Mouse (Mus musculus): Measurements from ENCODE around the gene Pf4. TPM values are rescaled to one million over a fixed set of nuclear protein-coding genes. Genes with fewer than 3 reads are reported as not detected.

The Pf4 gene
- total RNA-seq (2021) (10 to 100 TPM; 37.6 to 71.1 TPM), polyA plus RNA-seq (2012; rRNA removed) (58.7 and 73.0 TPM in 2 replicates)
- long read RNA-seq, transcript Pf4-201 (3 exons, 588 nt) = major isoform, 55 of 55 reads
- long read RNA-seq, partial matches to known transcripts = 0 of 55 reads
- long read RNA-seq, other reads (novel, unspliced or antisense) = 0 of 55 reads

DNA sequence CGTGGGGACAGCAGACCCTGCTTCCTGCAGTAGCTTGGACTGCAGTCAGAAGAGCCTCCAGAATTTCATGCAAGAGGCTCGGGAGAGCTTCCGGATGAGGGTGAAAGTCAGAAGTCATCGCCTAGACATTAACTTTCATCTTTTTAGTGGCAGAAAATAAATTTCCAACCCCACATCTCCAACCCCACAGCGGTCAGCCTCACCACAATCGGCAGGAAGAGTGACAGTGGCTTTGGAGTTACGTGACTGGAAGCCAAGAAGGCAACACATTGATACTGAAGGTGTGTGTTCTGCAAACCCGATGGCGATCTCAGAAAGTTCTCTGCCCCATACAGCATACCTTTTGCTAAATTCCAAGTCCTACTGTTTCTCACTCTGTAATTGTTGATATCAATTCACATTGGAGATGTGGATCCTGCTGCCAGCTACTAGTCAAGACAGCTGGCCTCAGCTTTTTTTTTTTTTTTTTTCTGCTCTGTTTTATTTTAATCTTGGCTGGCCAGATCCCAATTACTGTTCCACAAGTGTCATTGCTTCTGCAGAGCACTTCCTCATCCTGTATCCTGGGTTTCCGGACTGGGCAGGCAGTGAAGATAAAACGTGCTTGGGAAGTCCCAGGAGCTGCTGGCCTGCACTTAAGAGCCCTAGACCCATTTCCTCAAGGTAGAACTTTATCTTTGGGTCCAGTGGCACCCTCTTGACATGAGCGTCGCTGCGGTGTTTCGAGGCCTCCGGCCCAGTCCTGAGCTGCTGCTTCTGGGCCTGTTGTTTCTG, at the start of gene Pf4:
TSS of gene Pf4 (plus strand) at position 556 of the 774 bp plus-strand sequence.
- Histone ChIP-seq H3K4me1 (ENCODE audit: control insufficient read depth, insufficient read depth, low read length) (peaks cover 7% of the 10 kb centered on the region), H3K27ac (peak within 1 kb of the TSS; percentile 28; the same call in 1 of the 2 replicates), H3K27me3 (ENCODE audit: control insufficient read depth, insufficient read depth, low read length) (no peaks in the 10 kb centered on the region), H3K4me3 (peak within 1 kb of the TSS; percentile 35), H3K79me2 (replicated peaks; ENCODE audit: control insufficient read depth, insufficient read depth, low read length) (no peaks in the 10 kb centered on the region), H3K9ac (ENCODE audit: low read depth, low read length) (no peak within 1 kb of the TSS), H3K36me3 (ENCODE audit: control insufficient read depth, insufficient read depth, low read length) (no peaks in the 10 kb centered on the region)
- DNase-seq = peak; percentile 43 to 71
- 19% methylated on average over 16 of the region's 16 CpGs for WGBS
- TF ChIP-seq CTCF (IDR thresholded peaks at IDR 0.05) (no peak), POLR2A (IDR thresholded peaks at IDR 0.05; ENCODE audit: insufficient read depth, low read depth, low read length) (peak; percentile 41; the same call in 1 of the 2 replicates), EP300 (IDR thresholded peaks at IDR 0.05; ENCODE audit: insufficient read depth, low read depth, low read length) (peak; percentile 51; the same call in 1 of the 2 replicates)
- intact Hi-C loops (cut with DNase I) = loop anchor here (5.0 kb wide), 1 partner anchor 115 kb away; no protein-coding TSS in a partner anchor

DNA sequence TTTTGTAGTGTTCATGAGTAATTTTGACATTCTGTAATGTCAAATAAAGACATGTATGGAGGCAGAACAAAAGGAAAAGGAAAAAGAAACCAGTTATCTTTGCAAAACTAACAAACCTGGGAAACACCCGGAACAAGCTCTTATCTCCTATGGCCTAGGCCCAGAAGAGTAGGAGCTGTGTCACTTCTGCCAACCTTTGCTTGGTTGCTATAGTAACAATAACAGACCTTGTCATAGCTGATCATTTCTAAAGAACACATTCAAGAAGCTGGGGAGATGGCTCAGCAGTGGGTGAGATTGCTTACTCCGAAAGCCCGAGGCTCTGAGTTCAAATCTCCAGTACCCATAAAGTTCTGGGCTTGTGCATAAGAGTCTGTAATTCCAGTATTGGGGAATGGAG, 49.6 kb upstream of the Pf4 start:
- no peaks in the 10 kb centered on the region for H3K27me3 ChIP-seq (ENCODE audit: control insufficient read depth, insufficient read depth, low read length)

DNA sequence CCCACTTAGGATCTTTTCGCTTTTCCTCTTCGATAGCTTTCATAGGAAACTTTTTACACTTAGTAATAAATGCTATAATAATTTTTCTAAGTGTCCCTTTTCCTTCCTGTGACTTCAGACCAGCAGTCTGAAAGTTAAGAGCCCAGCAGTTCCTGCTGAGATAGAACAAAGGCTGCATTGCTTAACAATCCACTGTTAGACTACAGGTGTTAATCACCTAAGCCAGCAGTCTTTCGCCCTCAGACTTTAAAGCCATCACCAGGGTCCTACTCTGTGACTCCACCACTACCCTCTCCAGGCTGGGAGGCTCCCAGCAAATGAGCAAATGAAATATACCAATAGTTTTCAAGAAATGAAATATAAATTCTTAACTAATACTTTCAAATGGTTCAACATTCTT, 44.0 kb upstream of the Pf4 start:
- Histone ChIP-seq H3K27me3 (ENCODE audit: control insufficient read depth, insufficient read depth, low read length) (no peaks in the 10 kb centered on the region), H3K36me3 (ENCODE audit: control insufficient read depth, insufficient read depth, low read length) (no peaks in the 10 kb centered on the region), H3K79me2 (replicated peaks; ENCODE audit: control insufficient read depth, insufficient read depth, low read length) (no peaks in the 10 kb centered on the region; the same call in 1 of the 2 replicates), H3K27ac (no peak overlapping the region), H3K4me1 (ENCODE audit: control insufficient read depth, insufficient read depth, low read length) (no peaks in the 10 kb centered on the region), H3K9ac (ENCODE audit: low read depth, low read length) (no peak overlapping the region), H3K4me3 (no peak overlapping the region)
- DNase-seq = no peak
- 65% methylated on average over 3 of the region's 3 CpGs for WGBS
- TF ChIP-seq POLR2A (IDR thresholded peaks at IDR 0.05; ENCODE audit: insufficient read depth, low read depth, low read length) = no peak
- TF ChIP-seq EP300 (IDR thresholded peaks at IDR 0.05; ENCODE audit: insufficient read depth, low read depth, low read length) = no peak
- TF ChIP-seq CTCF (IDR thresholded peaks at IDR 0.05) = no peak
- intact Hi-C loops (cut with DNase I) = no loop called here

More for the DNA sequence above, 49.6 kb upstream of the Pf4 start:
- Histone ChIP-seq H3K4me3 (no peak overlapping the region), H3K4me1 (ENCODE audit: control insufficient read depth, insufficient read depth, low read length) (no peaks in the 10 kb centered on the region), H3K36me3 (ENCODE audit: control insufficient read depth, insufficient read depth, low read length) (no peaks in the 10 kb centered on the region), H3K9ac (ENCODE audit: low read depth, low read length) (no peak overlapping the region), H3K79me2 (replicated peaks; ENCODE audit: control insufficient read depth, insufficient read depth, low read length) (no peaks in the 10 kb centered on the region; the same call in 1 of the 2 replicates), H3K27ac (no peak overlapping the region)
- no peak for TF ChIP-seq POLR2A (IDR thresholded peaks at IDR 0.05; ENCODE audit: insufficient read depth, low read depth, low read length)
- no peak for TF ChIP-seq EP300 (IDR thresholded peaks at IDR 0.05; ENCODE audit: insufficient read depth, low read depth, low read length)
- intact Hi-C loops (cut with DNase I) = no loop called here
- DNase-seq = no peak
- WGBS = 68% methylated on average over 3 of the region's 3 CpGs

DNA sequence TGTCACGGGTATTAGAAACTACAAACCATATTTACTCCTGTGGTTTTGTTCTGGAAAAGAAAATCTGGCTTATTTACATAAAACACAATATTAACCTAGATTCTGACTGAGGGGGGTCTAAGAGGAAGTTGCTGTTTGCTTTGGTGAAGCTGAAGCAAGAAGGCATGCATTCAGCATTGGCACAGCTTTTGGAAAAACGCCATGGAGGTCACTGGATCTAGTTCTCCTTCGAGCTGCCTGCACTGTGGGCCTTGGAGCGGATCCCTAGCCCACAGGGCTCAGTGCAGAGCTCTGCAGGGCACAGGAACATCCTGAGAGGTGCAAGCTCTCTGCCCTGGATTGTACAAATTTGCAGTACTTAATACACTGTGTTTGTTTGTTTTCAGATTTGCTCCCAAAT, 40.8 kb upstream of the Pf4 start:
- intact Hi-C loops (cut with DNase I) = no loop called here
- H3K4me3 ChIP-seq = no peak overlapping the region
- TF ChIP-seq EP300 (IDR thresholded peaks at IDR 0.05; ENCODE audit: insufficient read depth, low read depth, low read length) = no peak
- TF ChIP-seq POLR2A (IDR thresholded peaks at IDR 0.05; ENCODE audit: insufficient read depth, low read depth, low read length) = no peak
- no peak for TF ChIP-seq CTCF (IDR thresholded peaks at IDR 0.05)
- no peak overlapping the region for H3K9ac ChIP-seq (ENCODE audit: low read depth, low read length)
- DNase-seq = peak in 1 of 2 experiments; percentile 7
- H3K36me3 ChIP-seq (ENCODE audit: control insufficient read depth, insufficient read depth, low read length) = no peaks in the 10 kb centered on the region
- H3K27ac ChIP-seq = no peak overlapping the region
- no peaks in the 10 kb centered on the region for H3K79me2 ChIP-seq (replicated peaks; ENCODE audit: control insufficient read depth, insufficient read depth, low read length)
- no peaks in the 10 kb centered on the region for H3K27me3 ChIP-seq (ENCODE audit: control insufficient read depth, insufficient read depth, low read length)
- 61% methylated on average over 4 of the region's 4 CpGs for WGBS
- no peaks in the 10 kb centered on the region for H3K4me1 ChIP-seq (ENCODE audit: control insufficient read depth, insufficient read depth, low read length)

DNA sequence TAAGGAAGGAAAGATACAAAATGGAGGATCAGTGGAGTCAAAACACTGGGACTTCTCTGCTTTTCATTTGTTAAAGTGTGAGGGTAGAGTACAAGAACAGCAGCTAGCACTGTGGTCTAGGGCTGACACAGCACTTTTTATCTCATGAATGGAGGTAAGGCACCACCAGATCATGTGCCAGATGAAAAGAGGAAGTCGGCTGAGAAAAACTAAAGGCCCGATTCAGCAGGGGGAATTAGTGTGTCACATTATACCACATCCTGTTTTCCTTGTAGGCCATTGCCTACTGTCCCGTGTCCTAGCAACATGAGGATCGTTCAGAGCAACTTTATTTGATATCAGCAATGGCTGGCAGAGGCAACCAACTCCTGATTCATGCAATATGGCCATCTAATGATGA, 30.2 kb upstream of the Pf4 start:
- Histone ChIP-seq H3K27ac (no peak overlapping the region), H3K9ac (ENCODE audit: low read depth, low read length) (no peak overlapping the region), H3K4me3 (no peak overlapping the region), H3K4me1 (ENCODE audit: control insufficient read depth, insufficient read depth, low read length) (no peaks in the 10 kb centered on the region), H3K79me2 (replicated peaks; ENCODE audit: control insufficient read depth, insufficient read depth, low read length) (no peaks in the 10 kb centered on the region), H3K36me3 (ENCODE audit: control insufficient read depth, insufficient read depth, low read length) (no peaks in the 10 kb centered on the region), H3K27me3 (ENCODE audit: control insufficient read depth, insufficient read depth, low read length) (no peaks in the 10 kb centered on the region)
- intact Hi-C loops (cut with DNase I) = no loop called here
- no peak for TF ChIP-seq CTCF (IDR thresholded peaks at IDR 0.05)
- no peak for TF ChIP-seq EP300 (IDR thresholded peaks at IDR 0.05; ENCODE audit: insufficient read depth, low read depth, low read length)
- TF ChIP-seq POLR2A (IDR thresholded peaks at IDR 0.05; ENCODE audit: insufficient read depth, low read depth, low read length) = no peak
- DNase-seq = peak in 1 of 2 experiments; percentile 31
- WGBS = 33% methylated on average over 4 of the region's 4 CpGs

DNA sequence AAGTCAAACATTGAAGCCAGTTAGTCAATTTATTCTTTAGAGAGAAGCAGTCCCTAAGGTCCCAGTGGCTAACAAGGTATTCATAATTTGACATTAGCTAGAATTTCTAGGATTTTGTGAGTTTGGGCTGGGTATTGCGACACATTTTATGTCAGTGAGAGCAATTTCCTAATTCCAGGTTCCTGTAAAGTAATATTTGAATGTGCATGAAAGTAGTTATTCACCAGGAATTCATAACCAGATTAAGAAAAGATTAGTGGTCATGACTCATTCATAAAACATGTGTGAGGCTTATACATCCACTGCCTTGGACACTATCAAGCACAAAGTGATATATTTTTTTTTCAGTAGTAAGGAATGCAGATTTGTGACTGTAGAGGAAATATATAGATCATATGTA, 18.3 kb upstream of the Pf4 start:
- Histone ChIP-seq H3K79me2 (replicated peaks; ENCODE audit: control insufficient read depth, insufficient read depth, low read length) (no peaks in the 10 kb centered on the region), H3K9ac (ENCODE audit: low read depth, low read length) (no peak overlapping the region), H3K27ac (no peak overlapping the region), H3K36me3 (ENCODE audit: control insufficient read depth, insufficient read depth, low read length) (no peaks in the 10 kb centered on the region), H3K4me1 (ENCODE audit: control insufficient read depth, insufficient read depth, low read length) (peaks cover 3% of the 10 kb centered on the region), H3K27me3 (ENCODE audit: control insufficient read depth, insufficient read depth, low read length) (no peaks in the 10 kb centered on the region), H3K4me3 (no peak overlapping the region)
- 88% methylated on average over 1 of the region's 1 CpGs for WGBS
- TF ChIP-seq POLR2A (IDR thresholded peaks at IDR 0.05; ENCODE audit: insufficient read depth, low read depth, low read length) = no peak
- no peak for TF ChIP-seq EP300 (IDR thresholded peaks at IDR 0.05; ENCODE audit: insufficient read depth, low read depth, low read length)
- TF ChIP-seq CTCF (IDR thresholded peaks at IDR 0.05) = no peak
- intact Hi-C loops (cut with DNase I) = no loop called here
- DNase-seq = no peak

All from heart, adult 2 months (tissue).